Mouse (Mus musculus): ENCODE data around the gene Gm20388. TPM values are rescaled to one million over a fixed set of nuclear protein-coding genes. Genes with fewer than 3 reads are reported as not detected.

Gene Gm20388
- polyA plus RNA-seq, 1 experiment = 8.0 TPM

DNA sequence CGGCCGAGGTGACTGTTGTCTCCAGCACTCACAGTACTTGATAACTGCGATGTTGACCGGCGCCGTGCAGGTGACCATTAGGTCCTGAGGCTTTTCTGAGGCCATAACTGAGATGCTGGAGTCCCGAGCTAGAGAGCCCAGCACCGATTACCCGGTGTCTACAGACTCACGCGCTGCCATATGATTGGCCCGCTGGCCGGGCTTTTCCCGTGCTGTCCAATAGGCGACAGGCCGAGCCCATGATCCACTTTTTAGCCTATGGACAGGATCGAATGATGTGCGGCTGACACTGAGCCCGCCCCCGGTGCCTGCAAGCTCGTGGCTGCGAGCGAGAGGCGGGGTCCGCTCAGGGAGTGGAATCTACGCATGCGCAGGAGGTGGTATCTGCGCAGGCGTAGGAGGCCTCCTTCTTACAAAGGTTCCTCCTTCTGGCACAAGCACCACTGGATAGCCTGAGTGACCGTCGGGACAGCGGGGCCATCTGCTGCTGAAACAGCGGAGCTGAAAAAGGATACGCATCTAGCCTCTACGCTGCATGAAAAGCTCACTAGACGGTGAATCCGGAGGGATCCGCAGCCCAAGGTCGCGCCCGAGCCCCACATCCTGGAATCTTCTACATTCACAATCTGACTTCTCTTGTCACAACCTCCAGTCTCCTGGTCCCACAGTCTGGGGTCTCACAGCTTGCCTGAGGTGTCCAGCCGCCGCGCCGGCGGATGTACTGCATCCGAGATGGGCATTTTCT lies 2532.8 kb downstream of the Gm20388 start, which contains the start of gene Mvd:
Gene Mvd (minus strand): TSS at position 161 of the 745 bp plus-strand sequence.

DNA sequence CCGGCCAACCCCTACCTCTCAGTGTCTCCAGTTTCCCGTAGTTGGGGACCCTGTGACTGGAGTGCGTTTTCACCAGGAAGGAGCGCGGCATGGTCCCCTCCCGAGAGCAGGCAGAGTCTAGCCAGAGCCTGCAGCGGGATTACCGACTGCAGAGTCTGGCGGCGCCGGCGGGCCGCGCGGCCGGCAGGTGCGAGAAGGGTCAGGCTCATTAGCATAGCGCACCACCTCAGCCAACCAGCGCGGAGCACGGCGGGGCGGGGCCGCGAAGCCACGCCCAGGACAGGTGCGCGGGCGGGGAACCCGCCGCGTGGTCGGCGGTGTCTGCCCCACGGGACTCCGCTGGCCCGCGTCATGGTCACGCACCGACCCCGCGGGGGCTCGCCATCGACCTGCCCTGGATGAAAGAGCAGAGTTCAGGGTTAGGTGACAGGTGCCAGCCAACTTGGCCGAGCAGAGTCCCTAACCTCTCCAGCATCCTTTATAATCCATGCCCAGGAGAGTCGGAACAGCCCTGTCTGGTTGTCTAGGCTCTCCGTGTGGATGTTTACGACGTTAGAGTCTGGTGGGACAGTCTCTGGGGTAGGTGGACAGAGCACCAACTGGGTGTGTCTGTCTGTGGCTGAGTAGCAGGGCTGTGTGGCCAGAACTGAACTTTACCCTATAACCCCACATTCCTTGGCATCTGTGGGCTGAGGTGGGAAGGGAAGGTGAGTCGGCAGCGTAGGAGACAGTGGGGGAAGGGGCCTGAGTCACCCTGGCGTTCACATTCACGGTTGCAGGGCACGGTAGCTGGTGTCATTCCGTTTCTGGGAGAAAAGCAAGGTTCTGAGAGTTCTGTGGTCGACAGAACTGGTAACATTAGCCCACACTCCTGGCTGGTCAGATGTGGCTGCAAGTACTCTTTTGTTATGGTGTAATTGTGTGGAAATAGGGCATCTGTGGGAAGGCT lies 2550.2 kb downstream of the Gm20388 start, which contains the start of gene Snai3:
Gene Snai3 (minus strand): TSS at position 210 of the 949 bp plus-strand sequence.

GRCm38 (mm10) chr8:122475580-122476320 lies 2565.1 kb downstream of the Gm20388 start, which contains the start of the genes Rnf166 and Ctu2:
TSS of gene Rnf166 (minus strand) at chr8:122476064.
TSS of gene Ctu2 (plus strand) at chr8:122476143.

DNA sequence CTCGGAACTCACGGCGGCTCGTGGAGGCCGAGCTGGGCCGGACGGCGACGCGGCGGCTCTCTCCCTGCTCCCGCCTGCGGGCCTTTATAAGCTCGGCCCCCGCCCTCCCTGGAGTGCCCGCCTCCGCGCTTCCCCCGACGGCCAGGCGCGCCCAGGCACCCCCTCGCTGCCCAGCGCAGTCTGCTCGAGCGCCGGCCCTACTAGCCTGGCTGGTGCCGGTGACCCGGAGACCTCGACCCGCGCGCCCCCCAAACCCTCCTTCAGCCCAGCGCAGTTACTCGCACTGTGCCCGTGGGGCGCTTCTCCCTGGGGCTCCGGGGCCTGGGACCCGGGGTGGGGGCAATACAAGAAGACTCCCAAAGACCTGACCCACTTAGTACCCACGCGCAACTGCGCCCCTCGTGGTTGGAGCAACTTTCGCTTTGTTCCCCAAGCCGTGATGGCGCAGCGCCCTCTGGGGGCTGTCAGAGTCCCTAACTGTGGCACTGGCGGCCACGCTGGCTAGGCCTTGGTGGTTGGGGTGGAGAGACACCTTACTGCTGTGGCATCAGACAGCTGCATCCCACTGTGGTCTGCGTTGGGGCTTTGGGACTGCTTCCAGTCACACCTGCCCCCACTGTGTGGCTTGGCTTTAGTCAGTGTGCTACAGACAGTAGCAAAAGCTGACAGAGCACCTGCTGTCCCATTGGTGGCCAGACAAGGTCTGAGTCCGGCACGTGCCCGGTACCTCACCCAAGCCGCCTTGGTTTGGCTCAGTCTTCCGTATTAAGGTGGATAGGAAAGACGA lies 2640.8 kb downstream of the Gm20388 start, which contains the start of gene Piezo1:
Gene Piezo1 (minus strand): TSS at position 65 of the 787 bp plus-strand sequence.

GRCm38 (mm10) chr8:122567361-122568108 lies 2656.9 kb downstream of the Gm20388 start, which contains the start of gene Cdt1:
TSS of gene Cdt1 (plus strand) at chr8:122568015.

GRCm38 (mm10) chr8:122576648-122577022 lies 2666.0 kb downstream of the Gm20388 start, which contains the start of gene Aprt:
TSS of gene Aprt (minus strand) at chr8:122576909.

GRCm38 (mm10) chr8:122611295-122612133 lies 2700.9 kb downstream of the Gm20388 start, which contains the start of the genes Galns and Trappc2l:
TSS of gene Galns (minus strand) at chr8:122611463.
TSS of gene Trappc2l (plus strand) at chr8:122611640.

DNA sequence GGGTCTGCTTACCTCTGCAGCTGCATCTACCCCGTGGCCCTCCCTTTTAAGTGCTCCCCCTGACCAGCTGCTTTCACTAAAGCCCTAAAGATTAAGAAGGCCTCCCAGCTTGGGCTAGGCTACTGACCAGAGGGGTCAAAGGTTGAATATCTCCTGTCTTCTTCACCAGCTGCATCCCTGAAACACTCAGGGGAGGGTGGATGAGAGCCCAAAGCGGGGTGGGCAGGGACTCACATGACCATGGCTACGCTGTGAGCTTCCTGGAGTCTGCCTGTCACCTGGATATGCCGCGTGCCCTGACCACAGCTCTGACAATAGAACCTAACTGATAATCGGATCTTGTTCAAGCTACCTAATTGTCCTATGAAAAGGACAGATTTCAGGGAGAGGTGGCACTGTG lies 2712.1 kb downstream of the Gm20388 start, which contains the start of gene Pabpn1l:
Gene Pabpn1l (minus strand): TSS at position 13 of the 400 bp plus-strand sequence.

GRCm38 (mm10) chr8:122699005-122699492 lies 2788.4 kb downstream of the Gm20388 start, which contains the start of gene Cbfa2t3:
TSS of gene Cbfa2t3 (minus strand) at chr8:122699109.

DNA sequence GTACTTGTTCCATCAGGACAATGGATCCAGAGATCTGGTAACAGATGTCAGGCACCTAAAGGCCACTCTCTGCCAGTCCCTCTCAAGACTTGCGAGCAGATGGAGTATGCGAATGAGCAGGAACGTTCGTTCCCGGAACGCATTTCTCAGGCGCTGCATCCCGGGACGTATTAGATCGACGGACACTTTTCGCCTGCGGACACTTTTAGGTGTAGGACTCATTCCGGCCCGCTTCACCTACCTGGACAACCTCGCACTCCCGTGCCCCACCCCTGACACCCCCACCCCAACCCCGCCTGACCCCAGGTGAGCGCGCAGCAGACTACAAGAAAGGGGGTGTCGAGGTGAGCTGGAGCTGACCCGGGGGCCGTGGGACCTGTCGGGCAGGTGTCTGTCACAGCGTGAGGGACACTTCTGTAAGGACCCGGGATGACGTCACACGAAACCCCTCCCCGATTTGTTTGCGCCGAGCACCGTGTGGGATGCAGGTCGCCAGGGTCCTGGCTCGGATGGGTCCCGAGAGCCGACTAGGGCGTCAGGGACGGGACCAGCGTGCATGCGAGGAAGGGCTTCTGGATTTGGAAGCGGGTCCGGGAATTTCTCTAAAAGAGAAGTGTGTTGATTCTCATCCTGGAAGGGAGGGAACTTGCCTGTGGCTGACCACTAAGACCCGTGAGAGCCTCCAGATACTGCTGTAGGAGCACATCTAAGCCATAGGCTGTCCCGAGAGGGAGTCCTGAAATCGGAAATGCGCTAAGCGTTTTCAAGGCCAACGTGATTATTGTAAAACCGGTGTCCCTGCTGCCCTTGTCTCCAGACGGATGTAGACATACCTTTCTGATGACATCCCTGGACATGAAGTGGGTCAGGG lies 2864.9 kb downstream of the Gm20388 start, which contains the start of gene Acsf3:
Gene Acsf3 (plus strand): TSS at position 202 of the 871 bp plus-strand sequence.

DNA sequence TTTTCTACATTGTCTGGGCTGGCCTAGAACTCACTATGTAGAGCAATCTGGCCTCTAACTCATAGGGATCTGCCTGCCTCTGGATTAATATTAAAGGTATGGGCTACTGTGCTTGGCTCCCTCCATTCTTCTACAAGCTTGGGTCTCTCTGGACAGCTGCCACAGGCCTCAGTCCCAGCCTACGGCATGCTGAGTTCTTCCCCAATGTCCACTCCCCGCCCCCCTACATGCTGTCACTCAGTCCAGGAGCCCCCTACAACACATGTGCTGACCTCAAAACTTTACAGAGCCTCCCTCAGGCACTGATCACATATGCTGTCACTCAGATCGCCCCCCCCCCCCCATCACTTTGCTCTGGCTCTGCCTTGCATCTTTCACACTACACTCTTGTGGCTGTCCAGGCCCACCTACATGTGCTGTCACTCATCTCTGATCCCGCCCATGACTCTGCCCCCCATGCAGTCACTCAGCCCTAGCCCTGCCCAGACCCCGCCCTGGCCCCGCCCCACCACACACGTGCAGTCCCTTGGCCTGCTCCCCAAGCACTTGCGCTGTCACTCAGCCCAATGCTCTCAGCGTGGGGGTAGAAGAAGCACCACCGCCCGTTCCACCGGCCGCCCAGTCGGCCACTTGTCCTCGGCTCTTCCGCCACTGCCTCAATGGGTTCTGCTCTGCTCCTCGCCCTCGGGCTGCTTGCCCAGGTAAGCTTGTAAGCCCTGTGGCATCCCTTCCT lies 2937.4 kb downstream of the Gm20388 start, which contains the start of gene Cdh15:
Gene Cdh15 (plus strand): TSS at position 138 of the 733 bp plus-strand sequence.

GRCm38 (mm10) chr8:123042158-123042973 lies 3131.7 kb downstream of the Gm20388 start, which contains the start of gene Ankrd11:
TSS of gene Ankrd11 (minus strand) at chr8:123042277.

GRCm38 (mm10) chr8:123062721-123063120 lies 3152.1 kb downstream of the Gm20388 start, which contains the start of gene Spg7:
TSS of gene Spg7 (plus strand) at chr8:123062942.

GRCm38 (mm10) chr8:123101735-123102685 lies 3191.4 kb downstream of the Gm20388 start, which contains the start of gene Rpl13:
TSS of gene Rpl13 (plus strand) at chr8:123102350.

GRCm38 (mm10) chr8:123117127-123117731 lies 3206.6 kb downstream of the Gm20388 start, which contains the start of gene Cpne7:
TSS of gene Cpne7 (plus strand) at chr8:123117374.

Measured in liver, embryonic 18 days (tissue).